19 mouse cellular contexts compared by ENCODE assay signal in the genomic region with DNA sequence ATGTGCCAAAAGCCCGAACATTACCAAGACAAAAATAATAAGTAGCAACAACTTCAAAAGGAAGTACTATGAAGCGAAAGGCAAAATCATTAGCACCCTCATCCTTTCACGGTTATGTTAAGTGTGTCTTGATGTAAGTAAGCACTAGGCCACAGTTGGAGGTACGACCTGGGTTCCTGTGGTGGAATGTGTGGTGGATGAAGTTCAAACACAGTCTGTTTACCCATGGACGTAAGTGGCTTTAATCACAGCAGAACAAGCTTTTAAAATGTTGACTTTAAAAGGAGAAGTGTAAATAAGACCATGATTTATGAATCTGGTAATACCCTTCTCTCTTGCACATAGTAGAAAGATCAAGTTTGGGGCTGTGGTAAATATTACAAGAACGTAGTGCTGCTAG.
DNase-seq lines count a peak whose midpoint lies in the region; ATAC-seq and TF ChIP-seq lines count a peak whose summit lies in the region.
"Had no signal": no experiment of that assay in that cellular context is flagged by ENCODE, and none has a peak within 500 bp of the region (broad histone marks: within the 10 kb centered on the region; RNA-seq: fewer than 3 reads in every experiment).

No protein-coding gene starts in this region.

- no peak for TF ChIP-seq CTCF in kidney, postnatal 0 days (IDR thresholded peaks at IDR 0.05; ENCODE audit: low read depth)
- TF ChIP-seq CTCF in kidney, adult 2 months (conservative IDR thresholded peaks at IDR 0.05; ENCODE audit: insufficient read depth, insufficient read length, low read depth, low read length): no peak
- TF ChIP-seq CTCF in MEL (IDR thresholded peaks at IDR 0.05 in 2 of 3, conservative IDR thresholded peaks at IDR 0.05 in 1 of 3; ENCODE audit: control insufficient read depth in 1 of 3, insufficient read depth in 1 of 3, low read depth in 2 of 3, low read length in 3 of 3, poor library complexity in 1 of 3, severe bottlenecking in 1 of 3): no peak

- TF ChIP-seq EP300 in MEL (IDR thresholded peaks at IDR 0.05; ENCODE audit: low read depth in 1 of 2, low read length in 2 of 2): no peak

- no peak for TF ChIP-seq RAD21 in MEL (IDR thresholded peaks at IDR 0.05; ENCODE audit: low read depth, low read length)

- ATAC-seq in kidney, postnatal 0 days (replicated peaks; ENCODE audit: low FRiP score, low read depth): no peak
- peak; percentile 94 for ATAC-seq in lung, embryonic 16.5 days (ENCODE audit: low read depth)
- ATAC-seq in stomach, embryonic 14.5 days (ENCODE audit: insufficient number of reproducible peaks, insufficient read depth, low FRiP score, low read depth): peak; percentile 91
- no peak for ATAC-seq in megakaryocyte progenitor cell, adult 5-6 weeks (replicated peaks; ENCODE audit: poor library complexity)
- ATAC-seq: forebrain, embryonic 16.5 days had no signal

- no peak overlapping the region for H3K4me3 ChIP-seq in kidney, postnatal 0 days (replicated peaks; ENCODE audit: low read depth, low read length)
- no peak overlapping the region for H3K4me3 ChIP-seq in kidney, adult 2 months (ENCODE audit: insufficient read depth, low read depth, low read length)
- no peak overlapping the region for H3K4me3 ChIP-seq in MEL (ENCODE audit: control insufficient read depth in 1 of 2, insufficient read depth in 1 of 2, low read depth in 2 of 2, low read length in 2 of 2)
- H3K4me3 ChIP-seq in lung, embryonic 16.5 days (ENCODE audit: low read length): no peak overlapping the region
- H3K4me3 ChIP-seq in stomach, embryonic 14.5 days (ENCODE audit: low read depth, low read length): no peak overlapping the region
- H3K4me3 ChIP-seq: embryonic facial prominence, embryonic 13.5 days; forebrain, embryonic 12.5 days; hindbrain, embryonic 12.5 days had no signal

- no peak overlapping the region for H3K4me2 ChIP-seq in kidney, postnatal 0 days (ENCODE audit: low read length)
- H3K4me2 ChIP-seq in lung, embryonic 16.5 days (ENCODE audit: low read depth, low read length): no peak overlapping the region; the same call in 1 of the 2 replicates
- H3K4me2 ChIP-seq in stomach, embryonic 14.5 days (replicated peaks; ENCODE audit: low read depth, low read length): no peak overlapping the region
- H3K4me2 ChIP-seq: embryonic facial prominence, embryonic 13.5 days; forebrain, embryonic 12.5 days; hindbrain, embryonic 12.5 days had no signal

- H3K9me3 ChIP-seq in kidney, postnatal 0 days (replicated peaks; ENCODE audit: low read length): no peaks in the 10 kb centered on the region
- H3K9me3 ChIP-seq in MEL (replicated peaks; ENCODE audit: insufficient read depth, low read length): no peaks in the 10 kb centered on the region
- H3K9me3 ChIP-seq in lung, embryonic 16.5 days (ENCODE audit: control insufficient read depth, low read length): no peaks in the 10 kb centered on the region
- no peaks in the 10 kb centered on the region for H3K9me3 ChIP-seq in stomach, embryonic 14.5 days (ENCODE audit: control insufficient read depth, low read depth, low read length)
- H3K9me3 ChIP-seq: embryonic facial prominence, embryonic 13.5 days; forebrain, embryonic 12.5 days; hindbrain, embryonic 12.5 days had no signal

- no peak overlapping the region for H3K27ac ChIP-seq in kidney, postnatal 0 days
- no peak overlapping the region for H3K27ac ChIP-seq in kidney, adult 2 months (ENCODE audit: insufficient read depth, low read depth, low read length)
- no peak overlapping the region for H3K27ac ChIP-seq in MEL (ENCODE audit: control insufficient read depth, low read depth, low read length)
- no peak overlapping the region for H3K27ac ChIP-seq in lung, embryonic 16.5 days (ENCODE audit: low read length)
- H3K27ac ChIP-seq in stomach, embryonic 14.5 days (ENCODE audit: low read length): 0 out of 2 replicates have a peak overlapping the region, but pooled peaks have one; percentile 52
- H3K27ac ChIP-seq: embryonic facial prominence, embryonic 13.5 days; forebrain, embryonic 12.5 days; hindbrain, embryonic 12.5 days had no signal

- no peaks in the 10 kb centered on the region for H3K36me3 ChIP-seq in kidney, postnatal 0 days (ENCODE audit: insufficient read depth, low read length)
- no peaks in the 10 kb centered on the region for H3K36me3 ChIP-seq in kidney, adult 2 months (ENCODE audit: control insufficient read depth, insufficient read depth, low read length)
- peaks cover 0 to 11% of the 10 kb centered on the region in 2 experiments; a peak in 3 of 4 replicates for H3K36me3 ChIP-seq in MEL (ENCODE audit: control insufficient read depth in 1 of 2, insufficient read depth in 2 of 2, low read length in 2 of 2)
- no peaks in the 10 kb centered on the region for H3K36me3 ChIP-seq in lung, embryonic 16.5 days (ENCODE audit: control insufficient read depth, insufficient read depth, low read length)
- H3K36me3 ChIP-seq in stomach, embryonic 14.5 days (ENCODE audit: control insufficient read depth, insufficient read depth, low read length): no peaks in the 10 kb centered on the region
- H3K36me3 ChIP-seq: embryonic facial prominence, embryonic 13.5 days; forebrain, embryonic 12.5 days; hindbrain, embryonic 12.5 days had no signal

- H3K27me3 ChIP-seq in kidney, postnatal 0 days (ENCODE audit: insufficient read depth, low read length): no peaks in the 10 kb centered on the region
- no peaks in the 10 kb centered on the region for H3K27me3 ChIP-seq in kidney, adult 2 months (replicated peaks; ENCODE audit: control insufficient read depth, insufficient read depth, low read length)
- H3K27me3 ChIP-seq in MEL (ENCODE audit: control insufficient read depth in 1 of 2, insufficient read depth in 2 of 2, low read length in 2 of 2): no peaks in the 10 kb centered on the region
- no peaks in the 10 kb centered on the region for H3K27me3 ChIP-seq in lung, embryonic 16.5 days (ENCODE audit: control insufficient read depth, insufficient read depth, low read depth, low read length)
- H3K27me3 ChIP-seq in stomach, embryonic 14.5 days (ENCODE audit: control insufficient read depth, insufficient read depth, low read length): no peaks in the 10 kb centered on the region
- H3K27me3 ChIP-seq: embryonic facial prominence, embryonic 13.5 days; forebrain, embryonic 12.5 days; hindbrain, embryonic 12.5 days had no signal

- H3K79me2 ChIP-seq in MEL (ENCODE audit: control insufficient read depth, insufficient read depth, low read length, poor library complexity): no peaks in the 10 kb centered on the region

- no peak overlapping the region for H3K9ac ChIP-seq in kidney, postnatal 0 days (ENCODE audit: low read depth, low read length)
- no peak overlapping the region for H3K9ac ChIP-seq in MEL (ENCODE audit: control insufficient read depth, low read depth, low read length, poor library complexity, severe bottlenecking)
- no peak overlapping the region for H3K9ac ChIP-seq in lung, embryonic 16.5 days (ENCODE audit: low read length)
- no peak overlapping the region for H3K9ac ChIP-seq in stomach, embryonic 14.5 days (replicated peaks; ENCODE audit: low read depth, low read length)
- H3K9ac ChIP-seq: embryonic facial prominence, embryonic 13.5 days; forebrain, embryonic 12.5 days; hindbrain, embryonic 12.5 days had no signal

- TF ChIP-seq POLR2A in kidney, adult 2 months (IDR thresholded peaks at IDR 0.05; ENCODE audit: low read depth, low read length): no peak
- TF ChIP-seq POLR2A in MEL (IDR thresholded peaks at IDR 0.05; ENCODE audit: control insufficient read depth in 1 of 2, insufficient read depth in 1 of 2, low read depth in 1 of 2, low read length in 2 of 2, poor library complexity in 1 of 2): no peak

- no peaks in the 10 kb centered on the region for H3K4me1 ChIP-seq in kidney, postnatal 0 days (replicated peaks; ENCODE audit: insufficient read depth, low read length)
- no peaks in the 10 kb centered on the region for H3K4me1 ChIP-seq in kidney, adult 2 months (ENCODE audit: control insufficient read depth, insufficient read depth, low read length)
- H3K4me1 ChIP-seq in MEL (ENCODE audit: control insufficient read depth in 1 of 2, insufficient read depth in 2 of 2, low read length in 2 of 2): peaks cover 4% of the 10 kb centered on the region in 2 experiments; a peak in 2 of 4 replicates
- peaks cover 5% of the 10 kb centered on the region for H3K4me1 ChIP-seq in lung, embryonic 16.5 days (replicated peaks; ENCODE audit: control insufficient read depth, insufficient read depth, low read length)
- 0 out of 2 replicates have a peak, but pooled peaks cover 3% of the 10 kb centered on the region for H3K4me1 ChIP-seq in stomach, embryonic 14.5 days (ENCODE audit: control insufficient read depth, insufficient read depth, low read length)
- H3K4me1 ChIP-seq: forebrain, embryonic 12.5 days had no signal

- peak; percentile 18 for DNase-seq in kidney, postnatal 0 days (ENCODE audit: low spot score)
- no peak for DNase-seq in kidney, adult 2 months
- no peak for DNase-seq in MEL (ENCODE audit: low read depth, low spot score)
- no peak for DNase-seq in neural tube, embryonic 10.5 days (ENCODE audit: extremely low spot score, low spot score)
- DNase-seq in left cerebral cortex, adult 18-20 months (ENCODE audit: low spot score in 2 of 2): no peak
- DNase-seq: adrenal gland, adult 8-10 months; adrenal gland, postnatal 36 days; cerebellum, adult 9-10 months; cerebellum, postnatal 25 days; gastrocnemius, postnatal 25 days; heart, postnatal 10 days; heart, postnatal 4 days had no signal

- WGBS in kidney, postnatal 0 days: 53% methylated on average over 6 of the region's 6 CpGs
- 76% methylated on average over 6 of the region's 6 CpGs for WGBS in kidney, adult 2 months
- 37% methylated on average over 6 of the region's 6 CpGs for WGBS in lung, embryonic 16.5 days
- 28% methylated on average over 6 of the region's 6 CpGs for WGBS in stomach, embryonic 14.5 days

TF ChIP-seq in MEL, 35 proteins besides CTCF, POLR2A, EP300 and RAD21:
- TF ChIP-seq POLR2AphosphoS2 (IDR thresholded peaks at IDR 0.05; ENCODE audit: low read length) (0 out of 2 replicates have a peak, but pooled peaks have one; percentile 29), SIN3A (IDR thresholded peaks at IDR 0.05; ENCODE audit: low read length) (no peak)

Comparison
In these comparisons a context has a peak if more than half of its experiments do, and no peak if none do; other contexts are left out.
1. ATAC-seq: peak in lung, embryonic 16.5 days (single experiment) and stomach, embryonic 14.5 days (single experiment); none in kidney, postnatal 0 days (single experiment) and megakaryocyte progenitor cell, adult 5-6 weeks (single experiment).